Mouse (Mus musculus) liver, embryonic 16.5 days (tissue): ENCODE measurements around the gene Fcrl5. TPM values are rescaled to one million over a fixed set of nuclear protein-coding genes. Genes with fewer than 3 reads are reported as not detected.

Experiments used
- ATAC-seq: fragments of 200-750 bp; cut with Nextera tagmentation; 2 replicates; pipeline ENCODE4 v1.8.0; 2017; ENCODE audit warnings: low read depth, mild to moderate bottlenecking, moderate number of reproducible peaks, moderate library complexity
- H3K27ac ChIP-seq: fragments of 300-500 bp; sonication (generic); 2 replicates; pipeline ENCODE4 v1.5.1; 2014; ENCODE audit warnings: mild to moderate bottlenecking, low read length
- H3K27me3 ChIP-seq: fragments of 300-500 bp; sonication (generic); 2 replicates; pipeline ENCODE4 v1.6.1; 2014; ENCODE audit warnings: low read depth, low read length, mixed read lengths; ENCODE audit not compliant: control insufficient read depth, insufficient read depth
- H3K36me3 ChIP-seq: fragments of 300-500 bp; sonication (generic); 2 replicates; pipeline ENCODE4 v1.6.1; 2014; ENCODE audit warnings: mild to moderate bottlenecking; ENCODE audit not compliant: control insufficient read depth, insufficient read depth
- H3K4me1 ChIP-seq: fragments of 300-500 bp; sonication (generic); 2 replicates; pipeline ENCODE4 v1.6.1; 2014; ENCODE audit warnings: low read depth, low read length, mixed read lengths; ENCODE audit not compliant: control insufficient read depth
- H3K4me2 ChIP-seq: fragments of 300-500 bp; sonication (generic); 2 replicates; pipeline ENCODE4 v1.6.1; 2014; ENCODE audit warnings: low read depth, low read length, mixed read lengths
- H3K4me3 ChIP-seq: fragments of 300-500 bp; sonication (generic); 2 replicates; pipeline ENCODE4 v1.5.1; 2014; ENCODE audit warnings: low read depth, mild to moderate bottlenecking, low read length
- H3K9ac ChIP-seq: fragments of 300-500 bp; sonication (generic); 2 replicates; pipeline ENCODE4 v1.6.1; 2014; ENCODE audit warnings: low read depth, low read length
- H3K9me3 ChIP-seq: fragments of 300-500 bp; sonication (generic); replicated peaks from 2 replicates; pipeline ENCODE4 v1.6.1; 2016; ENCODE audit warnings: low read length; ENCODE audit not compliant: control insufficient read depth
- whole genome bisulfite sequencing: fragments of 180-500 bp; shearing (Covaris S2); extraction: QIAGEN DNeasy Blood & Tissue Kit; methylation state at CpG from one replicate; pipeline ENCODE4 v1.1.7; 2014; ENCODE audit not compliant: insufficient replicate concordance; 5-methylcytosine and 5-hydroxymethylcytosine counted together
- polyA plus RNA-seq: library from polyadenylated mRNA; unstranded; fragments of >200 nt; fragmentation: Nextera tagmentation; extraction: Ambion mirVana; gene quantifications from 2 replicates; pipeline ENCODE4 v1.2.1, GENCODE M21; 2015

Fcrl5 gene
- polyA plus RNA-seq = not detected in 2 replicates

GRCm38 (mm10) chr3:87435479-87435878 is at the start of gene Fcrl5:
TSS of gene Fcrl5 (plus strand) at chr3:87435773.
- H3K4me1 ChIP-seq = no peaks in the 10 kb centered on the region
- H3K27me3 ChIP-seq = no peaks in the 10 kb centered on the region
- H3K4me2 ChIP-seq = no peak within 1 kb of the TSS
- H3K9ac ChIP-seq = no peak within 1 kb of the TSS
- WGBS = 55% methylated on average over 5 of the region's 5 CpGs
- H3K4me3 ChIP-seq = no peak within 1 kb of the TSS
- ATAC-seq = no peak
- no peak within 1 kb of the TSS for H3K27ac ChIP-seq
- H3K9me3 ChIP-seq = no peaks in the 10 kb centered on the region
- no peaks in the 10 kb centered on the region for H3K36me3 ChIP-seq

DNA sequence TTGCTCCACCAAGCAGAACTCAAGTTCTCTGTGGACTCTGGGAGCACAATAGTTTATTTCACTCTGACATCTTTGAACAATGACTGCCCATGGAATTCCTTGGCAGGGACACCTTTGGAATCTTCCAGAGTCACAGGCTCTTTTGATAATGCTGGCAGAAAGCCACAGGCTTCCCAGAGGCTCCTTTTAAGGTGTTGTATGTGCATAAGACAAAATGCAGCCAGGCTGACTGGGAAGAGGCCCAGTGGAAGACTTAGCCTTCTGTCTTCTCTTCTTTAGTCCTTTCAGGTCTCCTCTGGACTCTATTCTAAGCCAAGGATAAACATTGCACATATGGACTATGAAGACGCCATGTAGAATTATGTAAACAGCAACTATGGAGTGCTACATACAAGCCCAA is 44.6 kb upstream of the Fcrl5 start:
- H3K4me1 ChIP-seq = no peaks in the 10 kb centered on the region
- no peaks in the 10 kb centered on the region for H3K27me3 ChIP-seq
- no peaks in the 10 kb centered on the region for H3K9me3 ChIP-seq
- 37% methylated on average over 1 of the region's 1 CpGs for WGBS
- H3K27ac ChIP-seq = no peak overlapping the region
- no peak for ATAC-seq
- H3K4me3 ChIP-seq = no peak overlapping the region
- no peak overlapping the region for H3K9ac ChIP-seq
- H3K4me2 ChIP-seq = no peak overlapping the region
- H3K36me3 ChIP-seq = no peaks in the 10 kb centered on the region

DNA sequence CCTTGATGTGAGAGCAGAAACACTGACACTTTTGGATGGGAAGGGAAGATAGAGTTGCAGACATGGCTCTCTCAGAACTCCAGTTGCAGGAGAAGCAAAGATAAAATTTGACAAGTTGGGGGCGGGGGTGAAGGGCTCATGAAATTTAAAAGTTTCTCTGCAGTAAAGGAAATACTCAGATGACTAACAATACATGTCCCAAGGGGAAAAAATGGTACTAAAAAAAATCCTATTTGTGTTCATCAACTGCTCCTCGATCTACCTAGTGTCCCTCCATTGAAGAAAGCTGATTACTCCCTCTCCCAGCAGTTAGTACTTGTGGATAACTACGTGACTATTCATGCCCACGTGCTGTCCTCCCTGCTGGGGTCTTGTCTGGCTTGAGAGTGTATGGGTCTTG is 36.8 kb upstream of the Fcrl5 start:
- 39% methylated on average over 4 of the region's 4 CpGs for WGBS
- no peaks in the 10 kb centered on the region for H3K36me3 ChIP-seq
- no peaks in the 10 kb centered on the region for H3K4me1 ChIP-seq
- no peak for ATAC-seq
- no peak overlapping the region for H3K9ac ChIP-seq
- no peaks in the 10 kb centered on the region for H3K9me3 ChIP-seq
- H3K27me3 ChIP-seq = no peaks in the 10 kb centered on the region
- no peak overlapping the region for H3K27ac ChIP-seq
- no peak overlapping the region for H3K4me2 ChIP-seq
- no peak overlapping the region for H3K4me3 ChIP-seq

DNA sequence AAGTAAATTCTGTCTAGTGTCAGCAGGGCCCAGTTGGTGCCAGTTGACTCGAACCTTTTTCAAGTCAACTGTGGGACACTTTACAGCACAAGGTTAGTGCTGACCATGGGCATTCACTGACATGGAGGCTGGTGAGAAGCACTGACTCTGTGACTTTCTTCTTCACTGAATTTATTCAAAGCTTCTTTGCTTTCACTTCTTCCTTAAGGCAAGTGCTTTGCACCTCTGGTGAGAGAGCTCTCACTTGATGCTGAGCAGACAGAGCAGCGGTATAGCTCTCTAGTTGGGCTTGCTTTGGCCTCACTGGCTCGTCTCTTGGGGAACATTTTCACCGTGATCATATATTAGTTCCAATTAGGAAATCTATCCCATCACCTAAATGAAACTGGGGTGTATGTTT is 35.7 kb upstream of the Fcrl5 start:
- no peak for ATAC-seq
- H3K36me3 ChIP-seq = no peaks in the 10 kb centered on the region
- no peaks in the 10 kb centered on the region for H3K27me3 ChIP-seq
- H3K4me1 ChIP-seq = no peaks in the 10 kb centered on the region
- no peak overlapping the region for H3K4me3 ChIP-seq
- H3K9ac ChIP-seq = no peak overlapping the region
- no peak overlapping the region for H3K4me2 ChIP-seq
- H3K9me3 ChIP-seq = no peaks in the 10 kb centered on the region
- H3K27ac ChIP-seq = no peak overlapping the region
- WGBS = 44% methylated on average over 4 of the region's 4 CpGs

- no peaks in the 10 kb centered on the region for H3K27me3 ChIP-seq
- no peaks in the 10 kb centered on the region for H3K4me1 ChIP-seq
- H3K4me3 ChIP-seq = no peak overlapping the region
- 11% methylated on average over 5 of the region's 5 CpGs for WGBS
- H3K4me2 ChIP-seq = peak overlapping the region; percentile 3; the same call in 1 of the 2 replicates
- no peak overlapping the region for H3K9ac ChIP-seq
- no peaks in the 10 kb centered on the region for H3K36me3 ChIP-seq
- no peak for ATAC-seq
- H3K27ac ChIP-seq = no peak overlapping the region
- no peaks in the 10 kb centered on the region for H3K9me3 ChIP-seq
Measured at GRCm38 (mm10) chr3:87401321-87401720, 34.3 kb upstream of the Fcrl5 start.

GRCm38 (mm10) chr3:87408171-87408570 is 27.4 kb upstream of the Fcrl5 start:
- H3K4me3 ChIP-seq = no peak overlapping the region
- WGBS = 6% methylated on average over 4 of the region's 4 CpGs
- no peaks in the 10 kb centered on the region for H3K4me1 ChIP-seq
- no peak overlapping the region for H3K4me2 ChIP-seq
- no peaks in the 10 kb centered on the region for H3K27me3 ChIP-seq
- no peaks in the 10 kb centered on the region for H3K36me3 ChIP-seq
- no peak for ATAC-seq
- H3K27ac ChIP-seq = no peak overlapping the region
- no peak overlapping the region for H3K9ac ChIP-seq
- no peaks in the 10 kb centered on the region for H3K9me3 ChIP-seq

DNA sequence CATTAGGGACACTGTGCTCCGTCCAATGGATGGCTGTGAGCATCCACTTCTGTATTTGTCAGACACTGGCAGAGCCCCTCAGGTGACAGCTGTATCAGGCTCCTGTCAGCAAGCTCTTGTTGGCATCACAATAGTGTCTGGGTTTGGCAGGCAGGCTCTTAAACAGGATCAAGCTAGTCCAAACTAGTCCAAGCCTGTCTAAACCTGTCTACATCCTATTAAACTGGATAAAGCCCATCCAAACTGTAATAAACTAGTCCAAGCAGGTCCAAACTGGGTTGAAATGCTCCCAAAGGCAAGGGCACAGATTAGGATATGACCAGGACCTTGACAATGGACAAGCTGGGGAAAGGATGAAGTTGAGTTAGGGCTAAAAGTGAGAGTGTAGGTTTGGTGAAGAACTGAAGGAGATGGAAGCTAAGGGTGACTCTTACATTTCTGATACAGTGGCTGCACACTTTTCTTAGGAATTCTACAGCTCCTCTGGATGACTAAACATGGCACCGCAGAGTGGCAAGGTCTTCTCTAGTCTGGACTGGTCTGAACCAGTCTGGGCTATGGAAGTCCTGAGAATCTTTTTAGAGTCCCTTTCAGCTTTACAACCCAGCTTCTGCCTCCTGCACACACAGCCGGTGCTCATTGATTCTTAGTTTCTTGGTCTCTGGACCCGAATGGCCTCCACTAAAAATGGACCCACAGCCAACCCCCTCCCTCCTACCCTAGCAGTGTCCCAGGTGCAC is 26.2 kb upstream of the Fcrl5 start:
- ATAC-seq = no peak
- H3K36me3 ChIP-seq = no peaks in the 10 kb centered on the region
- no peaks in the 10 kb centered on the region for H3K4me1 ChIP-seq
- H3K27ac ChIP-seq = no peak overlapping the region
- 62% methylated on average over 4 of the region's 4 CpGs for WGBS
- no peak overlapping the region for H3K4me2 ChIP-seq
- H3K27me3 ChIP-seq = no peaks in the 10 kb centered on the region
- no peak overlapping the region for H3K9ac ChIP-seq
- no peak overlapping the region for H3K4me3 ChIP-seq
- no peaks in the 10 kb centered on the region for H3K9me3 ChIP-seq

DNA sequence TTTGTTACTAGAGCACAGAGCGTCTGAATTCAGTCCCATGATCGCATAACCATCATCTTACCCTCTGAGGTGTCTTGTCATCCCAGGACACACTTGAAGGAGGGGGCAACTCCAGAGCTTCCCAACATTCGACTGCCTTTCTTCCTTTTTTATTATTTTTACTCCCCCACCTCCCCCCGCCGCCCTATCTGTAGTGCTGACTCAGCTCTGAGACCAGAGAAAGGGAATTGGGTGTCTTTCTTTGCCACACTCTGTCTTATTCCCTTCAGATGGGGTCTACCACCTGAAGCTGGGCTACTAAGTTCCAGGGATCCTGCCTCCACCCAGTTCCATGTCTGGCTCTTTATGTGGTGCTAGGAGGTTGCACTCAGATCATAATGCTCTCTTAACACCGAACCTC is 25.0 kb upstream of the Fcrl5 start:
- Histone ChIP-seq H3K4me1 (no peaks in the 10 kb centered on the region), H3K36me3 (no peaks in the 10 kb centered on the region), H3K4me2 (no peak overlapping the region), H3K4me3 (no peak overlapping the region), H3K27me3 (no peaks in the 10 kb centered on the region), H3K9me3 (no peaks in the 10 kb centered on the region), H3K27ac (no peak overlapping the region), H3K9ac (no peak overlapping the region)
- ATAC-seq = no peak
- WGBS = 65% methylated on average over 6 of the region's 6 CpGs

GRCm38 (mm10) chr3:87411150-87411549 is 24.4 kb upstream of the Fcrl5 start:
- ATAC-seq = no peak
- WGBS = 10% methylated on average over 12 of the region's 12 CpGs
- Histone ChIP-seq H3K27me3 (no peaks in the 10 kb centered on the region), H3K9ac (no peak overlapping the region), H3K4me2 (no peak overlapping the region), H3K36me3 (no peaks in the 10 kb centered on the region), H3K4me1 (no peaks in the 10 kb centered on the region), H3K27ac (no peak overlapping the region), H3K4me3 (no peak overlapping the region), H3K9me3 (no peaks in the 10 kb centered on the region)
